ENCODE assay signal across 8 mouse cellular contexts in genomic region chr17:47879207-47879606, GRCm38 (mm10). TPM values are rescaled to one million over a fixed set of nuclear protein-coding genes. Genes with fewer than 3 reads are reported as not detected.
DNase-seq lines count a peak whose midpoint lies in the region; ATAC-seq and TF ChIP-seq lines count a peak whose summit lies in the region.

No protein-coding gene starts in this region.

- peak; percentile 37; the same call in 1 of the 2 replicates for ATAC-seq in heart, postnatal 0 days (ENCODE audit: insufficient read depth, low read depth)
- peak; percentile 7; the same call in 1 of the 2 replicates for ATAC-seq in embryonic facial prominence, embryonic 11.5 days (replicated peaks; ENCODE audit: insufficient number of reproducible peaks, low FRiP score, low TSS enrichment, low read depth)
- peak; percentile 13; the same call in 1 of the 2 replicates for ATAC-seq in hindbrain, embryonic 11.5 days (ENCODE audit: low FRiP score)
- peak; percentile 18 for ATAC-seq in midbrain, embryonic 15.5 days (replicated peaks)
- no peak for ATAC-seq in megakaryocyte progenitor cell, adult 5-6 weeks (replicated peaks; ENCODE audit: poor library complexity)

- WGBS in heart, postnatal 0 days: 38% methylated on average over 3 of the region's 3 CpGs
- WGBS in embryonic facial prominence, embryonic 11.5 days: 10% methylated on average over 3 of the region's 3 CpGs
- WGBS in hindbrain, embryonic 11.5 days: 22% methylated on average over 3 of the region's 3 CpGs
- 22% methylated on average over 3 of the region's 3 CpGs for WGBS in midbrain, embryonic 15.5 days

- no peaks in the 10 kb centered on the region for H3K9me3 ChIP-seq in heart, postnatal 0 days (replicated peaks; ENCODE audit: control insufficient read depth, low read length)
- no peaks in the 10 kb centered on the region for H3K9me3 ChIP-seq in embryonic facial prominence, embryonic 11.5 days (replicated peaks; ENCODE audit: control insufficient read depth, low read length)
- H3K9me3 ChIP-seq in hindbrain, embryonic 11.5 days (ENCODE audit: control insufficient read depth, low read length): no peaks in the 10 kb centered on the region
- H3K9me3 ChIP-seq in midbrain, embryonic 15.5 days: no peaks in the 10 kb centered on the region

- peak; percentile 39 for DNase-seq in heart, postnatal 0 days (ENCODE audit: low spot score)
- DNase-seq in heart, postnatal 14 days: no peak
- peak; percentile 58 for DNase-seq in embryonic facial prominence, embryonic 11.5 days (ENCODE audit: low spot score)
- DNase-seq in hindbrain, embryonic 11.5 days (ENCODE audit: low spot score): no peak
- DNase-seq in right cerebral cortex, adult 2 months (ENCODE audit: low spot score in 2 of 2): no peak
- no peak for DNase-seq in cerebellum, postnatal 36 days

- TF ChIP-seq EP300 in heart, postnatal 0 days (IDR thresholded peaks at IDR 0.05; ENCODE audit: low read depth): no peak

- no peaks in the 10 kb centered on the region for H3K27me3 ChIP-seq in heart, postnatal 0 days (ENCODE audit: control insufficient read depth, insufficient read depth, low read length)
- no peaks in the 10 kb centered on the region for H3K27me3 ChIP-seq in embryonic facial prominence, embryonic 11.5 days (ENCODE audit: control insufficient read depth, insufficient read depth, low read length)
- H3K27me3 ChIP-seq in hindbrain, embryonic 11.5 days (ENCODE audit: control insufficient read depth, insufficient read depth, low read length): peaks cover 2% of the 10 kb centered on the region; the same call in 1 of the 2 replicates
- H3K27me3 ChIP-seq in midbrain, embryonic 15.5 days (replicated peaks): no peaks in the 10 kb centered on the region

- no peak overlapping the region for H3K4me2 ChIP-seq in heart, postnatal 0 days (ENCODE audit: low read depth, low read length)
- peak overlapping the region; percentile 8; the same call in 1 of the 2 replicates for H3K4me2 ChIP-seq in embryonic facial prominence, embryonic 11.5 days (ENCODE audit: low read depth, low read length)
- peak overlapping the region; percentile 34; the same call in 1 of the 2 replicates for H3K4me2 ChIP-seq in hindbrain, embryonic 11.5 days (replicated peaks; ENCODE audit: low read depth, low read length)
- H3K4me2 ChIP-seq in midbrain, embryonic 15.5 days: peak overlapping the region; percentile 70

- intact Hi-C loops in heart, postnatal 14 days (cut with DNase I): loop anchor here (5.0 kb wide), 1 partner anchor 43 kb away; the partner anchor contains the start of gene Foxp4

- H3K4me1 ChIP-seq in heart, postnatal 0 days (ENCODE audit: control insufficient read depth, insufficient read depth): peaks cover 9% of the 10 kb centered on the region
- peaks cover 31% of the 10 kb centered on the region for H3K4me1 ChIP-seq in embryonic facial prominence, embryonic 11.5 days (ENCODE audit: control insufficient read depth, insufficient read depth, low read length)
- H3K4me1 ChIP-seq in hindbrain, embryonic 11.5 days (replicated peaks; ENCODE audit: control insufficient read depth, insufficient read depth, low read length): peaks cover 38% of the 10 kb centered on the region
- H3K4me1 ChIP-seq in midbrain, embryonic 15.5 days: peaks cover 52% of the 10 kb centered on the region

- H3K27ac ChIP-seq in heart, postnatal 0 days (ENCODE audit: low read depth): no peak overlapping the region
- peak overlapping the region; percentile 49; the same call in 1 of the 2 replicates for H3K27ac ChIP-seq in embryonic facial prominence, embryonic 11.5 days (replicated peaks; ENCODE audit: low read depth, low read length)
- peak overlapping the region; percentile 85 for H3K27ac ChIP-seq in hindbrain, embryonic 11.5 days (ENCODE audit: low read depth, low read length)
- peak overlapping the region; percentile 75 for H3K27ac ChIP-seq in midbrain, embryonic 15.5 days

- no peak overlapping the region for H3K4me3 ChIP-seq in heart, postnatal 0 days (ENCODE audit: low read depth, low read length)
- H3K4me3 ChIP-seq in embryonic facial prominence, embryonic 11.5 days (ENCODE audit: low read depth, low read length): no peak overlapping the region
- no peak overlapping the region for H3K4me3 ChIP-seq in hindbrain, embryonic 11.5 days (ENCODE audit: low read depth, low read length)
- H3K4me3 ChIP-seq in midbrain, embryonic 15.5 days: peak overlapping the region; percentile 43

- no peak overlapping the region for H3K9ac ChIP-seq in heart, postnatal 0 days (replicated peaks; ENCODE audit: low read depth, low read length)
- no peak overlapping the region; the same call in none of the 2 replicates for H3K9ac ChIP-seq in embryonic facial prominence, embryonic 11.5 days (replicated peaks; ENCODE audit: low read length)
- H3K9ac ChIP-seq in hindbrain, embryonic 11.5 days (ENCODE audit: low read depth, low read length): peak overlapping the region; percentile 8; the same call in 1 of the 2 replicates
- H3K9ac ChIP-seq in midbrain, embryonic 15.5 days: peak overlapping the region; percentile 55; the same call in 1 of the 2 replicates

- no peak for TF ChIP-seq CTCF in heart, postnatal 0 days (IDR thresholded peaks at IDR 0.05; ENCODE audit: low read depth)

- H3K36me3 ChIP-seq in heart, postnatal 0 days (replicated peaks; ENCODE audit: control insufficient read depth, insufficient read depth, low read length): peaks cover 7% of the 10 kb centered on the region; the same call in 1 of the 2 replicates
- peaks cover 4% of the 10 kb centered on the region for H3K36me3 ChIP-seq in embryonic facial prominence, embryonic 11.5 days (replicated peaks; ENCODE audit: control insufficient read depth, insufficient read depth, low read depth, low read length)
- no peaks in the 10 kb centered on the region for H3K36me3 ChIP-seq in hindbrain, embryonic 11.5 days (ENCODE audit: control insufficient read depth, insufficient read depth, low read length)
- 0 out of 2 replicates have a peak, but pooled peaks cover 5% of the 10 kb centered on the region for H3K36me3 ChIP-seq in midbrain, embryonic 15.5 days (replicated peaks)

RNA-seq across cellular contexts. Expression of gene Mdfi, which starts 44.7 kb away (rescaled TPM):
- 64.6 and 68.2 TPM in 2 replicates for total RNA-seq in heart, postnatal 0 days (2014; rRNA removed; ENCODE audit: low replicate concordance)
- 6.2 and 6.7 TPM in 2 replicates for polyA plus RNA-seq in heart, postnatal 0 days (2015; fragmentation: Nextera tagmentation; extraction: Ambion mirVana)
- 1 to 10 TPM; 2.8 to 3.9 TPM for total RNA-seq in heart, postnatal 14 days (2021)
- 75.2 and 95.7 TPM in 2 replicates for polyA plus RNA-seq in embryonic facial prominence, embryonic 11.5 days (2014; fragmentation: Nextera tagmentation; extraction: Ambion mirVana)
- 39.0 and 40.5 TPM in 2 replicates for polyA plus RNA-seq in hindbrain, embryonic 11.5 days (2014; fragmentation: Nextera tagmentation; extraction: Ambion mirVana)
- polyA plus RNA-seq in midbrain, embryonic 15.5 days (2015; fragmentation: Nextera tagmentation; extraction: Ambion mirVana): 2.7 and 3.6 TPM in 2 replicates
- 2.9 and 4.1 TPM in 2 replicates for total RNA-seq in megakaryocyte progenitor cell, adult 5-6 weeks (2015)
- 1.5 and 3.8 TPM in 2 replicates for total RNA-seq in megakaryocyte progenitor cell, adult 5-6 weeks (2017)

RNA-seq across cellular contexts. Expression of gene Foxp4, which starts 45.2 kb away (rescaled TPM):
- total RNA-seq in heart, postnatal 0 days (2014; rRNA removed; ENCODE audit: low replicate concordance): 14.2 and 21.0 TPM in 2 replicates
- polyA plus RNA-seq in heart, postnatal 0 days (2015; fragmentation: Nextera tagmentation; extraction: Ambion mirVana): 3.3 and 4.1 TPM in 2 replicates
- total RNA-seq in heart, postnatal 14 days (2021): 10 to 100 TPM; 12.2 to 13.6 TPM
- polyA plus RNA-seq in embryonic facial prominence, embryonic 11.5 days (2014; fragmentation: Nextera tagmentation; extraction: Ambion mirVana): 29.0 and 32.4 TPM in 2 replicates
- polyA plus RNA-seq in hindbrain, embryonic 11.5 days (2014; fragmentation: Nextera tagmentation; extraction: Ambion mirVana): 23.9 and 28.4 TPM in 2 replicates
- 43.3 and 46.6 TPM in 2 replicates for polyA plus RNA-seq in midbrain, embryonic 15.5 days (2015; fragmentation: Nextera tagmentation; extraction: Ambion mirVana)
- 20.1 and 21.3 TPM in 2 replicates for total RNA-seq in megakaryocyte progenitor cell, adult 5-6 weeks (2015)
- 3.2 and 4.0 TPM in 2 replicates for total RNA-seq in megakaryocyte progenitor cell, adult 5-6 weeks (2017)

Comparison
In these comparisons a context has a peak if more than half of its experiments do, and no peak if none do; other contexts are left out.
1. DNase-seq: peak in heart, postnatal 0 days (single experiment) and embryonic facial prominence, embryonic 11.5 days (single experiment); none in heart, postnatal 14 days (0 of 2), hindbrain, embryonic 11.5 days (single experiment), right cerebral cortex, adult 2 months (0 of 2) and cerebellum, postnatal 36 days (0 of 2).
2. H3K9ac ChIP-seq: peak in hindbrain, embryonic 11.5 days (single experiment) and midbrain, embryonic 15.5 days (single experiment); none in heart, postnatal 0 days (single experiment) and embryonic facial prominence, embryonic 11.5 days (single experiment).